16 mouse cellular contexts compared by ENCODE assay signal in genomic region chr13:42546851-42547250, GRCm38 (mm10).
"Had no signal": no experiment of that assay in that cellular context is flagged by ENCODE, and none has a peak within 500 bp of the region (broad histone marks: within the 10 kb centered on the region; RNA-seq: fewer than 3 reads in every experiment).

No protein-coding gene starts in this region.

- ATAC-seq: lung, postnatal 0 days; midbrain, embryonic 16.5 days had no signal

- DNase-seq: kidney, adult 2 months; kidney, postnatal 25 days; liver, embryonic 13.5 days; lung, embryonic 14.5 days; retina, postnatal 1 day; right cerebral cortex, postnatal 4 days; thymus, adult 2 months; thymus, postnatal 14 days; thymus, postnatal 4 days had no signal

- H3K27ac ChIP-seq: kidney, postnatal 0 days; liver, embryonic 13.5 days; macrophage; midbrain, embryonic 12.5 days; neural tube, embryonic 13.5 days had no signal

- H3K4me3 ChIP-seq: liver, embryonic 13.5 days; midbrain, embryonic 12.5 days; myocyte; neural tube, embryonic 13.5 days had no signal
